Mouse (Mus musculus): Measurements from ENCODE around the gene Gm45062.

DNA sequence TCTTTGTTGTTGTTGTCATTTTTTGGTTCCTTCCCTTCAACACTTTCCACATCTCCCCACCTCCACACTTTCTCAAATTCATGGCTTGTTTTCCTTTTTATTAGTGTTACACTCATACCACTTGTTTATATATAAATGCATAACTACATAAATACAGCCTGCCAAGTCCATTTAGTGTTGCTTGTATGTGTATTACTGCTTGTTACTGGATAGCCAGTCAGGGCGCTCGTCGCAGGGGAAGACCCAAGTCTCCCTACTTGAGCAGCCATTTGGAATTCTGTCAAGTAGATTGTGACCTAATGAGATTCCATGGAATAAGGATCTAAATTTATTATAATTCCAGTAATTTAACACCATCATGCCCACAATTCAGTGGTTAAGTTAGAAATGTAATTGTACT is 260.4 kb downstream of the Gm45062 start:
- TF ChIP-seq CTCF (IDR thresholded peaks at IDR 0.05; ENCODE audit: extremely low read depth, insufficient read depth, insufficient read length, insufficient replicate concordance): no peak
- TF ChIP-seq POLR2A (IDR thresholded peaks at IDR 0.05; ENCODE audit: low read depth, low read length): no peak

Measured in spleen, adult 2 months (tissue).